Mouse (Mus musculus): ENCODE measurements around the gene Aldh16a1.

GRCm38 (mm10) chr7:45163735-45164490, 9.5 kb upstream of the Aldh16a1 start, which contains the start of gene Slc17a7:
- TF ChIP-seq CTCF (IDR thresholded peaks at IDR 0.05; ENCODE audit: insufficient read depth, low read depth, low read length) (no peak), POLR2A (IDR thresholded peaks at IDR 0.05; ENCODE audit: insufficient read depth, low read depth, low read length) (no peak)
